Mouse (Mus musculus) kidney, postnatal 0 days (tissue): ENCODE measurements at regions not wholly inside any gene's neighbourhood (a gene's known extent, or its start where the extent isn't known, plus 50 kb on each side); places are given as distances from the start of the nearest gene placed in this dataset.

ENCODE experiments used
- ATAC-seq: fragments of 200-750 bp; cut with Nextera tagmentation; replicated peaks from 2 replicates; pipeline ENCODE4 v1.8.0; 2017; ENCODE audit warnings: low read depth, moderate number of reproducible peaks, moderate TSS enrichment, moderate library complexity; ENCODE audit not compliant: low FRiP score
- DNase-seq: peaks from one replicate; pipeline ENCODE4 v3.0.0-alpha.2; 2016; ENCODE audit warnings: low spot score
- H3K27ac ChIP-seq: fragments of 300-500 bp; sonication (generic); 2 replicates; pipeline ENCODE4 v1.5.1; 2014; ENCODE audit warnings: mild to moderate bottlenecking
- H3K27me3 ChIP-seq: fragments of 300-500 bp; sonication (generic); 2 replicates; pipeline ENCODE4 v1.6.1; 2014; ENCODE audit warnings: low read length, mixed read lengths; ENCODE audit not compliant: insufficient read depth
- H3K36me3 ChIP-seq: fragments of 300-500 bp; sonication (generic); 2 replicates; pipeline ENCODE4 v1.6.1; 2014; ENCODE audit warnings: low read length, mixed read lengths; ENCODE audit not compliant: insufficient read depth
- H3K4me1 ChIP-seq: fragments of 300-500 bp; sonication (generic); replicated peaks from 2 replicates; pipeline ENCODE4 v1.6.1; 2014; ENCODE audit warnings: antibody characterized with exemption, low read length, mixed read lengths; ENCODE audit not compliant: insufficient read depth
- H3K4me2 ChIP-seq: fragments of 300-500 bp; sonication (generic); 2 replicates; pipeline ENCODE4 v1.6.1; 2014; ENCODE audit warnings: mild to moderate bottlenecking, low read length, moderate library complexity, mixed read lengths
- H3K4me3 ChIP-seq: fragments of 300-500 bp; sonication (generic); replicated peaks from 2 replicates; pipeline ENCODE4 v1.5.1; 2014; ENCODE audit warnings: low read depth, low read length
- H3K9ac ChIP-seq: fragments of 300-500 bp; sonication (generic); 2 replicates; pipeline ENCODE4 v1.6.1; 2014; ENCODE audit warnings: low read depth, low read length
- H3K9me3 ChIP-seq: fragments of 300-500 bp; sonication (generic); replicated peaks from 2 replicates; pipeline ENCODE4 v1.6.1; 2016; ENCODE audit warnings: low read length, inconsistent platforms, mixed read lengths
- CTCF ChIP-seq: IDR thresholded peaks from 2 replicates; pipeline ENCODE4 v1.5.1; 2016; ENCODE audit warnings: antibody characterized with exemption, low read depth, mild to moderate bottlenecking, moderate library complexity
- WGBS: fragments of 180-500 bp; shearing (Covaris S2); extraction: QIAGEN DNeasy Blood & Tissue Kit; methylation state at CpG from one replicate; pipeline ENCODE4 v1.1.7; 2014; 5-methylcytosine and 5-hydroxymethylcytosine counted together

GRCm38 (mm10) chr11:112443890-112444289 lies 338.1 kb upstream of the Sox9 start:
- H3K4me3 ChIP-seq: no peak overlapping the region
- H3K9me3 ChIP-seq: no peaks in the 10 kb centered on the region
- H3K4me1 ChIP-seq: no peaks in the 10 kb centered on the region
- no peak for ATAC-seq
- H3K27me3 ChIP-seq: no peaks in the 10 kb centered on the region
- no peaks in the 10 kb centered on the region for H3K36me3 ChIP-seq
- no peak for TF ChIP-seq CTCF
- WGBS: 78% methylated on average over 4 of the region's 4 CpGs
- no peak overlapping the region for H3K4me2 ChIP-seq
- no peak overlapping the region for H3K9ac ChIP-seq
- H3K27ac ChIP-seq: no peak overlapping the region
- DNase-seq: no peak

- no peaks in the 10 kb centered on the region for H3K4me1 ChIP-seq
- TF ChIP-seq CTCF: no peak
- H3K9me3 ChIP-seq: no peaks in the 10 kb centered on the region
- H3K36me3 ChIP-seq: no peaks in the 10 kb centered on the region
- no peak for DNase-seq
- no peaks in the 10 kb centered on the region for H3K27me3 ChIP-seq
- H3K4me3 ChIP-seq: no peak overlapping the region
- ATAC-seq: no peak
- H3K9ac ChIP-seq: no peak overlapping the region
- no peak overlapping the region for H3K27ac ChIP-seq
- WGBS: 52% methylated on average over 5 of the region's 5 CpGs
- no peak overlapping the region for H3K4me2 ChIP-seq
Observed at GRCm38 (mm10) chr11:112449632-112450031, 332.4 kb upstream of the Sox9 start.

DNA sequence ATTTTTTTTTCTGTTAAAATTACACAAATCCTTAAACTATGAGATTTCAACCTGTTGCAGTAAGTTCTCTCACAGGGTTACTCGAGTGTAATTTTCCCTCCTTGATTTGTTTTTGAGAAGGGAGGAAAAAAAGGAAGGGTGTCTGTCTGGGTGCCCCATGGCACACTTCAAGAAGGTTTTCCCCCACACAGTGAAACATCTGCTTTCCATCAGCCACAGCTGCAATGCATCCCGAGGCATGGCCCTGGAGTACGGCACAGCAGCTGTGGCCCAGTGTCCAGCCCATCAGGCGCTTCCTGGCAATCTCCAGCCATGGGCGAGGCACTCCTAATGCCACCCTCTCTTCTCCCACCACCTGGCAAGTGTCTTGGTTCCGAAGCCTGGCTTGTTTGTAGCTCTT lies 331.8 kb upstream of the Sox9 start:
- no peaks in the 10 kb centered on the region for H3K9me3 ChIP-seq
- 35% methylated on average over 6 of the region's 6 CpGs for WGBS
- no peak overlapping the region for H3K9ac ChIP-seq
- no peak for ATAC-seq
- H3K4me1 ChIP-seq: no peaks in the 10 kb centered on the region
- H3K4me2 ChIP-seq: no peak overlapping the region
- H3K4me3 ChIP-seq: no peak overlapping the region
- no peak for DNase-seq
- no peak for TF ChIP-seq CTCF
- no peaks in the 10 kb centered on the region for H3K36me3 ChIP-seq
- H3K27ac ChIP-seq: no peak overlapping the region
- no peaks in the 10 kb centered on the region for H3K27me3 ChIP-seq

GRCm38 (mm10) chr11:112458075-112458474 lies 323.9 kb upstream of the Sox9 start:
- no peak overlapping the region for H3K4me3 ChIP-seq
- 95% methylated on average over 2 of the region's 2 CpGs for WGBS
- no peak for TF ChIP-seq CTCF
- H3K27me3 ChIP-seq: no peaks in the 10 kb centered on the region
- DNase-seq: no peak
- ATAC-seq: no peak
- no peaks in the 10 kb centered on the region for H3K36me3 ChIP-seq
- H3K4me1 ChIP-seq: no peaks in the 10 kb centered on the region
- H3K27ac ChIP-seq: no peak overlapping the region
- H3K9ac ChIP-seq: no peak overlapping the region
- H3K4me2 ChIP-seq: no peak overlapping the region
- H3K9me3 ChIP-seq: no peaks in the 10 kb centered on the region

- Histone ChIP-seq H3K36me3 (no peaks in the 10 kb centered on the region), H3K4me2 (no peak overlapping the region), H3K4me1 (no peaks in the 10 kb centered on the region), H3K4me3 (no peak overlapping the region), H3K9me3 (no peaks in the 10 kb centered on the region), H3K27me3 (no peaks in the 10 kb centered on the region), H3K9ac (no peak overlapping the region), H3K27ac (no peak overlapping the region)
- ATAC-seq: no peak
- TF ChIP-seq CTCF: no peak
- DNase-seq: no peak
- 95% methylated on average over 1 of the region's 1 CpGs for WGBS
Observed at GRCm38 (mm10) chr11:112463121-112463520, 318.9 kb upstream of the Sox9 start.

DNA sequence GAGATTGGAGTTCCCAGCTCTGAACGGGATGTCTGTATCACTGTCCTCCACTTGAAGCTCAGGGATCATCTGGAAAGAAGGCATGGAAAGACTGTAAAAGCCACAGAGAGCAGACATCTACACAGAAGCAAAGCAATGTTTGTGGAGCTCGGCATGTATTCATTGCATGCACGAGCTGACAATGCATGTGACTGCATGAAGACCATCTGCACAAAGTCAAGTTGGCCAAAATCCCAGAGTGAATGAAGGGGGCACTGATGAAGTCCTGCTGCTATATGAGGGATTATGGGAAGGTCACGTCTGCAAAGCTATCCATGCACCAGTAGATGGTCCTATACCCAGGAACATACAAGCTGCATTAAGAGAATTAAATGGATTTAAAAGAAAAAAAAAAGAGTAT lies 317.6 kb upstream of the Sox9 start:
- Histone ChIP-seq H3K4me1 (no peaks in the 10 kb centered on the region), H3K4me2 (no peak overlapping the region), H3K27me3 (no peaks in the 10 kb centered on the region), H3K4me3 (no peak overlapping the region), H3K27ac (no peak overlapping the region), H3K9ac (no peak overlapping the region), H3K36me3 (no peaks in the 10 kb centered on the region), H3K9me3 (no peaks in the 10 kb centered on the region)
- WGBS: 82% methylated on average over 4 of the region's 4 CpGs
- ATAC-seq (no peak), DNase-seq (no peak)
- TF ChIP-seq CTCF: no peak

GRCm38 (mm10) chr11:112470336-112470735 lies 311.7 kb upstream of the Sox9 start:
- ATAC-seq: no peak
- no peak for TF ChIP-seq CTCF
- H3K36me3 ChIP-seq: no peaks in the 10 kb centered on the region
- H3K9ac ChIP-seq: no peak overlapping the region
- no peaks in the 10 kb centered on the region for H3K9me3 ChIP-seq
- no peak overlapping the region for H3K27ac ChIP-seq
- DNase-seq: no peak
- H3K4me2 ChIP-seq: no peak overlapping the region
- no peak overlapping the region for H3K4me3 ChIP-seq
- no peaks in the 10 kb centered on the region for H3K27me3 ChIP-seq
- no peaks in the 10 kb centered on the region for H3K4me1 ChIP-seq
- 54% methylated on average over 3 of the region's 3 CpGs for WGBS
